Mouse (Mus musculus): ENCODE data around the gene Gm20834. TPM values are rescaled to one million over a fixed set of nuclear protein-coding genes. Genes with fewer than 3 reads are reported as not detected.
"Not testable (repeated sequence)": the region's sequence is repeated elsewhere in the genome, so short reads cannot be mapped to it uniquely, and the experiment has no call there.

Gene Gm20834
- total RNA-seq (2021), result not detected

DNA sequence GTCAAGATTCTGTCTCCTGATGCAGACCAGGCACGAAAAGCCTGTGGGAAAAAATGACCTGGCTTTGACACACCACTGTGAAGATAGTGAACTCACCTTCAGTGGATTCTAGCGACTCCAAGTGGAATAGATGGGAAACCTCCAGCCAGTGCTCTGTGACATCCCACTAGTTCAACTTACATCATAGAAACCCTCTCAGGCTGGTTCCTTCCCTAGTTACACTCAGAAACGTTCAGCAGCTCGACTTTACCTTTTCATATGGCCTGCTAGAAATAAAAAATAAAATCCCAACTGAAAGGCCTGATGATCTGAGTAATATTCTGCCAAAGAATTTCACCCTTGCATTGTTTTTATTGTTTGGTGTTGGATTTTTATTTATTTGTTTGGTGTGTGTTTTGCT lies at the start of gene Gm20834:
TSS of gene Gm20834 (minus strand) at position 101 of the 400 bp plus-strand sequence.
- DNase-seq (ENCODE audit: low spot score in 2 of 2); intact Hi-C loops (cut with DNase I): not testable (repeated sequence)

Other genes with a start within 250 kb of the Gm20834 start
- not detected for gene Gm21310, start 177.4 kb downstream of the Gm20834 start, total RNA-seq (2021)
- gene Gm28510, start 88.1 kb upstream of the Gm20834 start, total RNA-seq (2021), result not detected
- gene Gm20737, start 211.5 kb upstream of the Gm20834 start, total RNA-seq (2021), result not detected
- gene Gm21775, start 228.9 kb upstream of the Gm20834 start, total RNA-seq (2021), result not detected